Mouse (Mus musculus): ENCODE measurements around the gene Them7.

DNA sequence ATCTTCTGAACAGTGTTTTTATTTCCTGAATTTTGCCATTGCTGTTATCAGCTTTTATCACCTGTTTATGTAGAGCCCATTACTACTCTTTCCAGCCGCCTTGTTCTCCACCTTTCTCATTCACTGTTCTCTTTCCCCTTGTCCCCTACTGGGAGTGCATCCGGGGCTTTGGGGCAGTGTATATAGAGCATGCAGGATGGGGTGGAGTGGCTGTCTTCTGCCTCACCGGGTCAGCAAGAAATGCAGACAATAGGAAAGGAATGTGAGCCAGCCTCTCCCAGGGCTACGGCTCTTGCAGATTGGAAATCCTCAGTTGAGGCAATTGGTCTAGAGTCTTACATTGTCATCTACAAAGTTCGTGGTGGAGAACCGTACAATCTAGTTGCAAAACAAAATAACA lies 41.6 kb upstream of the Them7 start:
- TF ChIP-seq EP300 (optimal IDR thresholded peaks at IDR 0.05) (no peak), CTCF (IDR thresholded peaks at IDR 0.05; ENCODE audit: low read depth) (no peak)

Measured in stomach, postnatal 0 days (tissue).